Mouse (Mus musculus): Measurements from ENCODE around the gene Olfr984.

DNA sequence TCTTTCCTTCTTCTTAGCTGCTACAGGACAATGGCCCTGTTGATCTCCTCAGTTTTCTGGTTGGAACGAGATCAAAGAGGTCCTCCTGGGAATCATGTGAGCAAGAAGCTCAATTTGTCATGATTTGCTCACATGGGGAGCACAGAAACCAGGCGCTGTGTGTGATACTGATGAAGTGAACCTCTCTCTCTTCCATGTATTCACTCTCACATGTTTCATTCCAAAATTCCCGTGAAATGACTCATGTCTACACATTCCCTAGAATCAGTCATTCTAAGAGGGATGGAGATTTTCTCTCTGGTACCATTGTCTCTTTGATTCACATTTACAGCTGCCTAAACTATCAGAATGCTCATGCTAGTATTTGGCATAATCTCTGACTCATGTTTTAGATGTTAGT, 19.2 kb downstream of the Olfr984 start:
- TF ChIP-seq CTCF (IDR thresholded peaks at IDR 0.05; ENCODE audit: insufficient read depth, low read depth, low read length) (no peak), POLR2A (IDR thresholded peaks at IDR 0.05; ENCODE audit: insufficient read depth, low read depth, low read length) (no peak)

Data from olfactory bulb, adult 2 months (tissue).